Mouse (Mus musculus) embryo, embryonic 9.5 days (tissue): ENCODE data around the gene Adcy7.

Source experiments
- DNase-seq: peaks from one replicate; pipeline ENCODE4 v3.0.0-alpha.2; 2017; ENCODE audit errors: extremely low spot score

Gene Adcy7

DNA sequence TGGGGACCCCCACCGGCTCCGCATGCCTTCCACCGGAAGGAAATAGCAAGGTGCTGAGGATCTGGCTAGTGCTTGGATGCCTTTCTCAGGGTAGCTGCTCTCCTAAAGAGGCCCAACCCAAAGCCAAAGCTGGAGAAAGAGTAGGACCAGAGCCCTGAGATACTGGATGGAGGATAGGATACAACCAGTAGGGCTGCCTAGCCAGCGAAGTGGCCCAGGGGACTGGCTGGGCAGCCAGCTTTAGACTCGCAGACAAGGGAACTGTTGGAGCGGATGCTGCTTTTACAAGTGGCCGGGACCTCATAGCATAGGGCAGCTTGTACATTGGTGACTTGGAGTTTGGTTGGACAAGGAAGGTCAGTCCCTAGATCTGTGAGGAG is 838 bp downstream of the Adcy7 start:
- DNase-seq = no peak

DNA sequence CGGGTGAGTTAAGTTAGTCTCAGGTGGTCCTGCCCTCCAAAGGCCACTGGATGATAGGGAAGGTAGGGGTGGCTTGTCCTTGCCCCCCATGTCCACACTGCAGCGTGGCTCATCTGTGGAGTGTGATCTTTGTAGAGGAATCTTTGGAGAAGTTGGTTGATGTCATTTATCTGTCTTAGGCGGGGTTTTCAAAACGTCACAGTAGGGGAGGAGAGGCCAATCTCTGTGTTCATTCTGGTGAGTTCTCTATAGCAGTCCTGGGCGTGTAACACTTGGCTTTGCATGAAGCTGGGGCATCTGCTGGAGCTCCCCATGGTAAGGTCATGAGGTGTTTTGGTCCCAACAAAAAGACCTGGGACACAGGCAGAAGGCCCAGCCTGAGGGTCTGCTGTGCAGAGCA is 1.9 kb downstream of the Adcy7 start:
- no peak for DNase-seq

DNA sequence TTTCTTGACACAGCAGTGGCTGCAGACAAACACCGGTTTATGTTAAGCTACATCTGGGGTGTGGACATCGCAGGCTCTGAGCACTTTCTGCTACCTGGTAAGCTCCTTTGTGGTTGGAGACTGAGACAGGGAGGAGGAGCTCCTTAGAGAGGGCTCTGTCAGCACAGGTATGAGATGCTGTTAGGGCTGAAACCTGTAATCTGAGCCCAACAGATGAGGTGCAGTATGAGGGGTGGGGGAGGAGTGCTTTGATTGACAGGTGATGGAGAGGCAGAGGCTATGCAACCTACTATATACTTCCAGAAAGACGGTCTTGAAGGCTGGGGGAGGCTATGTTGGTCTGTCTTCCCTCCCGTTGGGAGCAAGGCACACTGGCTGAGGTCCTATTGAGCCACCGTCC is 7.0 kb downstream of the Adcy7 start:
- DNase-seq = no peak

DNA sequence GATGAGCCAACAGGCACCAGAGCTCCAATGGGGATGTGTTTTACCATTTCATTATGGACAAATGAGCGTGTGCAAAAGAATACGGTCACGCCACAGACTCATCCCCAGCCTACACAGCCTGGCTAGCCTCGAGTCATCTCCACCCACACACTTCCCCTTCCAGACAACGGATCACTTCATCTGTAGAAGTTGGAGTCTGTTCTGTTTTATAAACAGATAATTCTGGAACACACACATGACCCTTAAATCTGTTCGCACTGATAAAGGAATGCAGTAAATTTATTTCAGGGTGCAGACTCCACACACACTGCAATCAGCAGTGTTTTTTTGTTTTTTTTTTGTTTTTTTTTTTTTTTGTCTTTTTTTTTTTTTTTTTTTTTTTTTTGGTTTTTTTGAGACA is 7.5 kb downstream of the Adcy7 start:
- no peak for DNase-seq

DNA sequence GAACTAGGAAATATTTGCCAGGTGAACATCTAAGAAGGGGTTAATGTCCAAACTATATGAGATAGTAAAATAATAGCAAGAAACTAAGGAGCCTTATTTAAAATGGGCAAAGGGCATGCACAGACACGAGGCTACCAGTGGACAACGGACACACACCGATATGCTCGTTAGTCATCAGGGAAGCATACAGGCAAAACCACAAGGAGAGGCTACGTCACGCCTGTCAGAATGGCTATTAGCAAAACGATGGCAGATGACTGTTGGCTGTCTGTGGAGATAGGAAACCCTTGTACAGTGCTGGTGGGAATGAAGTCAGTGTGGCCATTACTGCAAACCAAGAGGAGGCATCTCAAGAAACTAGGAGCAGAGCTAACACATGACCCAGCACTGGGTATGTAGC is 8.7 kb downstream of the Adcy7 start:
- DNase-seq = no peak

DNA sequence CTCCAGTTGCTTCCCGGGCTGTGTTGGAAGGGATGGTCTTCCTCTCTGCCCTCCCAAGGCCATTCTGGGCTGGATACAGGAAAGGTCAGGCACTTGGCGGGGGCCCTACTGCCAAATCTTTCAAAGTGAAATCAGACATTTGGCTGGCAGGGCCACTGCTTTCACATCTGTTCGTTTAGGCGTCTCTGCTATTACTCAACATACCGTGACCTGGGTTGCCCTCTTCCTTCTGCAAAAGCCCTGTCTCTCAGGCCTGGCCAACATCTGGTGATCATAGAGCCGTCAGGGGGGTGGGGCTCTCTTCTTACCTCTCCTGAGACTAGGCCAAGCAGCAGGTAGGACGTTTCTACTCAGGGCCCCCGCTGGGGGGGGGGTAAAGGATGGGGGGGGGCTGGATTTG is 10.5 kb downstream of the Adcy7 start:
- peak; percentile 66 for DNase-seq

DNA sequence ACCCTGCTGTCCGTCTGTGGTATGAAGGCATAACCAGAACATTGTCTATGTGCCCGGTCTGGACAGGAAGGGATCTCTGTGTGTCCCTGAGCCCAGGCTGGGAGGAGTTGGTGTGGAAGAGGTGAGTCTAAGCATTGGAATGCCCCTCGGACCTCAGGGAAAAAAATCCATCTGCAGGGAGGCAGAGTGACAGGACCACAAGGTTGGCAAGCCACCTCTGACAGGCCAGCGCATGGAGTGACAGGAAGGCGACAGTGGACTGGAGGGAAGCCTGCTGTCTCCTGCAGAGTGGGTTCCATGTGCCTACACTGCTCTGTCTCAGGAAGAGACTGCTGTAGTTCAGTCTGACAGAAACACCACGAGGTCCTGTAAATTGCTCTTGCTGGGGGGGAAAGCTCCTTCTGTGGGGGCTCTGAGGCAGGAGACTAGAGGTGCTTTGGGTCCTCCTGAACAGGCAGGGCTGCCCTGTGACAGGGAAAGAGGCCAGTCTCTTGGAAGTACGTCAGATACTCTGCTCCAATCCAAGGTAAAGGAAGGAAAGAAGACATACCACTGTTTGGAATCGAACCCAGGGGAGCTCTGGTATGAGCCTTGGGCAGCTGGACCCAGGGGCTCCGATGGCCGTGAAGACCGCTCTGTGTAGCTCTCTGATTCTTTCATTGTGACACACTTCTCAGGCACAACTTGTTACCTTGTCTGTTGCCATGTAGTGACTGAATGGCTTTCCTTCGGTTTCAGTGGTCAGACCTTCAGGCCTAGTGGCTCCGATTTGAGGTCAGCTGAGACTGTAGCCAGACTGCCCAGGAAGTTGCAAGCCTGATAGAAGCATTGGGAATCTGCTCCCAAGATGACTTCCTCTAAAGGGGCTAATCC is 11.3 kb downstream of the Adcy7 start:
- DNase-seq = no peak

DNA sequence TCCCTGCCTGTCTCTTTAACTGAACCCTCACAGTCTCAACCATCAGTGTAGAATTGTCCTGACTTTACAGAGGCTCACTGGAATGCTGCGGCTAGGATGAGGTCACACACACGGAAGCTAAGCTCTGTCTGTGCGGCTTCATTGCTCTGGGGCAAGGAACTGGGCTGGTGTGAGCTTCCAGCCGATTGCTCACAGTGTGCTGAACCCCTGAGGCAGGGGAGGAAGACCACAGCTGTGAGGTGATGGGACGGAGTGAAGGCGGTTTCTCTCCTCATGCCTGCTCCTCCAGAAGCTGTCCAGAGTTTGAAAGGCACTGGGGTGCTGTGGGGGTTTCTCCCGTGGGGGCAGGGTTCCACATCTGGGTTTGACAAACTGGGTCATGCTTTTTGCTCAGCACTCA is 12.5 kb downstream of the Adcy7 start:
- DNase-seq = no peak

DNA sequence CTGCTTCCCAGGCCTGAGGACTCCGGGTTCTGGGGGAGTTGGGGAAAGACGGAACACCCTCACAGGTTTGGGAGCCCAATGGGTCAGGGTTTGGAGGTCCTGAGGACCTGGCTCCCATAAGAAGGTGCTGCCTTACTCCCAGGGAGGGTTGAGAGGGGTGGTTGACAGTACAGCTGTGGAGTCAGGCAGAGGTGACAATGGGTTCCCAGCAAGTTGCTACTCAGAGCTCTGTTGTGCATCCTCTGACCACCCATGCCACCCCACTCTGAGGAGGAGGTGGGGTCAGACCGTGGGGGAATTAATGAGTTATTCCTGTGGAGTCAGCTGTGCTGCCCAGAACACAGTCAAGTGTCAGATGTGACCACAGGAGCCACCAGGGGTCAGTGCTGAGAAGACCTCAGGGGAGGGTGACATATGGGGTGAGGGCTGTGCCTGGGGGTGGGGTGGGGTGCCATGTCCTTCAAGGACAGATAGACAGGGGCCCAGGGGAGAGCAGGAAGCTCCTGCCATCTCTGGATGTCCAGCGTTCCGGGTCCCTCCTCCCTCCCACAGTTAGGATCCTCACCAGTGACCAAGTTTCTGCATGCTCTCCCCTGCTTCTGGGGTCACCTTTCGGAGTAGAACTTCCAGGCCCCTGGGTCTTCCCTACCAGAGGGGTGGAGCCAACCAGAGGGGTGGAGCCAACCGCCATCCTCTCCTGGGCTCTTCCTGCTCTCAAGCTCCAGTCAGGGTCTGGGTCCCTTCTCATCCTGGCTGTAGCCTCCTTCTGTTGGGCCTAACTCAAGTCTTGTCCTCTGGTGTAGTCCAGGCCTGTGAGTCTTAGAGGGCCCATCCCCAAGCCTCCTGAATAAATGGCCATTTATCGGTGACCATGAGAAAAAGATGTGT is 13.5 kb downstream of the Adcy7 start:
- DNase-seq = no peak

DNA sequence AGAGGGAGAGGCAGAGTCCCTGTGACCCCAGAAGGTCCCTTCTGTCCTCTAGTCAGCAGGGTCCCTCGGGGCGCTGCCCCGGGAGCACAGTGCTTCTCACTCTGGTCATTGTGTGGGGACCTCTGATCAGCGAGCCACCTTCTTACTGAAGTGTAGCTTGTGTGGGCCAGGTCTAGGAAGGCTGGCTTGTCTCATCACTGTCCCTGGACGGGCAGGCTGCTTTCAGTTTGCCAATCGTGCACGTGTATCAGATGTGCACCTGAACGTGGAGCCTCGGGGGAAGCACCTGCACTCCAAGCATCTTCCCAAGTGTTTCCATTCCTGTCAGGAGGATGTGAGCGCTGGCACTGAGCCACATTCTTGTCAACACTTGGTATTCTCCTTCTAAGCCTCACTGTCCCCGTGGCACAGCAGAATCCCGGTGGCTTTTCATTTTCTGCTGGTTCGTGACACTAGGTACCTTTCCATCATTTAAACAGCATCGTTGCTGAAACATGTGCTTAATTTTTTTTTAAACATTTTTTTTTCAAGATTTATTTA is 14.3 kb downstream of the Adcy7 start:
- no peak for DNase-seq

DNA sequence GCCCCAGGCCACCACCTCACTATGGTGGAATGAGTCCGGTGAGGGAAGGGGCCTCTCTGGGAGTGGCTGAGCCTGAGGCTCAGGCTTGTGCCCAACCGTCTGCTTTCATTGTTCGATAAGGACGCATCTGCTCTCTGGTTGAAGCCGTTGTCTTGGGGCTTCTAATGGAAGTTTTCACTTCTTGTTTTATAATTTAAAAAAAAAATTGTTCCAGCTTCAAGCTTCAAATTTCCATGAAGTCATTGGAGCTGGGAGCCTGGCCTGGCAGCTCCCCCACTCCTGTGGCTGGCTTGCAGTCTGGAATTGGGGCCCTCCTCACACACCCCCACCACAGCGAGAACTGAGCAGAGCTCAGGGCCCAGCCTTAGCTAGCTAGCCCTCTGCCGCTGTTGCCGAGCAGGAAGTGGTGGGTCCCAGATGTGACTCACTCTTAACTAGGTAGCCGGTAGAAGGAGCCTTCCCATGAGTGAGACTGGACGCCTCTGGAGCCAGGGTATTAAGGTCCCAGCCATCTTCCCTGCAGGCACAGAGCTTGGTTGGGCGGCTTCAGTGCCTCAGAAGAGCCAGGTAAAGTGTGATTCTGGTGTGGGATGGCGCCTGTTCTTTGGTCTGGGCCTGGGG is 16.5 kb downstream of the Adcy7 start:
- no peak for DNase-seq

DNA sequence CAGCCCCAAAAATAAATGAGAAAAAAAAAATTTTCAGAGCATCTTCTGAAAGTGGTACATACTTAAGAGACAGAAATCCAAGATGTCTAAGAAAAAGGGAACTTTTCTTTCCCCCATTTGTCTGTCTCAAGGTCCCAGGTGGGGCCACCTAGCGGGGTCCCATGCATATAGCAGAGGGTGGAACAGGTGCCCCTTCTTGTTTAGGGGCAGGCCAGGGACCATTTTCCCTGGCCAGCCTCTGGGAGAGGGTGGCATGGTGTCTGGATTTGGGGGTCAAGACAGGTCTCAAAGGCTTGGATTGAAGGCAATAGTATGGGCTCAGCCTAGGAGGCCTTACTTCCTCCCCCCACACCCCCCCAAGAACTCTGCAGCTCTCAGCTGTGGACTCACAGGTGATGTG is 17.7 kb downstream of the Adcy7 start:
- DNase-seq = no peak

DNA sequence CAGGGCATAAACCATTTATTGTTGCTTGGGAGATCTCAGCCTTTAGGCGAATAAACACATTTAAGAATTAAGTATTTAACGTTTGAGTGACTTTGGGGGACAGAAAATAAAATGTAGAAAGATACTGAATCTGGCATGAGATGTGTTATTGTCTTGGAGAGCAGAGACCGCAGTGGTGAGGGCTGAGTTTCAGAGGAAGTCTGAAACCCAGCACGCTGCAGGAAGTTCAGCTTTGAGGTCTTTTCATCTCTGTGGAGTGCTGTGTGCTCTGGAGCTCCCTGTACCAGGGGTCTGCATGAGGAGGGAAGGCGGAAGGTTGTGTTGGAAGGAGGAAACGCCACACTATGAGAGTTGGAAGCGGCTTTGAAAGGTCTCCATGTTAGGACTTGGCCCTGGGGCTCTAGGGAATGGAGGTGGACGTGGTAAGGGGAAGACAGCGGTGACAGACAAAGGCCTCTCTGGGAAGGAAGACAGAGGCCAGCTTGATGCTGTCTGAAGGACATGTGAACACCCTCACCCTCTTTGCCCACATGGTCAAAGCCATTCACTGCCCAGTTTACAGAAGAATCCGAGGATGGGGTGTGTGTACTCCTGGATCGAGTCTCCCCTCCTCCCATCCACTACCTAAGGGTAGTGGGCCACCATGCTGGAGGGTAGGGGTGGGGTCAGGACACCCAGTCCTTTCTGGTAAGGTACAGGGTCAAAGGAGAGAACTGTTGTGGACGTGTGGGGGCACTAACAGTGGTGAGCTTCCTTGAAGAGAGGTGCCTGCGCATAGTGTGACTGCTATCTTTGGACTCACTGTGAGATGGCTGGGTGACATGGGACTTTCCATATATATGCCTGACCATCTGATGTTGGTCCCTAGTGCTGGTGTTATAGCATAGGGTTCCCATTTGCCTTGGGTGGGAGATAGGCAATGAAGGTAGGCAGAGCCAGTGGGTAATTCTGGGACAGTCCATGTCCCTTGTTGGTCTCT is 18.4 kb downstream of the Adcy7 start:
- no peak for DNase-seq

DNA sequence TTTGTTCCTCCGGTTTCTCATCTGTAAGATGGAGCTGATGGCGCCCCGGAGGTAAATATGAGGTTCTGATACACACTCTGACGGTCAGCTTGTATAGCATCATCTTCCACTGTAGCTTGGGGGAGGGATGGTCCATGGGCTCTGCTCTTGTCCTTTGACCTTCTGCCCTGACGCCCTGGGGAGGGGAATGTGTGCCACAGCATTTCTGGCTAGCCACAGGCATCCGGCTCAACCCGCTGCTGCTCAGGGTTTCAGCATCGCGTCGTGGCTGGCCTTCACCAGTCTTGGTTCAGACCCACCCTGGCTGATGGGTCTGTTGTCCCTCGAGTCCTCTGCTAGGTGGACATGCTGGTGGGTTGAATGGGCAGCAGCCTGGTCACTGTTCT is 19.1 kb downstream of the Adcy7 start:
- DNase-seq = no peak

DNA sequence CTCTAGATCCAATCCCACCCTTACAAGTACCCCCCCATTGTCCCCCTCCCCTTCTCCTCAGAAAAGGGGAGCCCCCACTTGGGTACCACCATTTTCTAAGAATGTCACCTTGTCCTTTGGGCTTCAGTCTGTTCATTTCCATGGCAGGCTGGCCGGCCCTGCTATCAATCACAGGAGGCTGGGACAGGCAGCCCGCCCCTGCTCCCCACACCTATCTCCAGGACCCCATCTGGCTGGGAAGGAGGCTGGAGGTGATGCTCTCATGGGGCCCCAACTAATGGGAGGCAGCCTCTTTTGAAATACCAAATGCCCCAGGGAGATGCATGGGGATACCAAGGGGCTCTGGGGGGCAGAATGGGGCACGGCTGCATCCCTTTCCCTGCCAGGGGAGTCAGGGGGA is 20.7 kb downstream of the Adcy7 start:
- DNase-seq = no peak

DNA sequence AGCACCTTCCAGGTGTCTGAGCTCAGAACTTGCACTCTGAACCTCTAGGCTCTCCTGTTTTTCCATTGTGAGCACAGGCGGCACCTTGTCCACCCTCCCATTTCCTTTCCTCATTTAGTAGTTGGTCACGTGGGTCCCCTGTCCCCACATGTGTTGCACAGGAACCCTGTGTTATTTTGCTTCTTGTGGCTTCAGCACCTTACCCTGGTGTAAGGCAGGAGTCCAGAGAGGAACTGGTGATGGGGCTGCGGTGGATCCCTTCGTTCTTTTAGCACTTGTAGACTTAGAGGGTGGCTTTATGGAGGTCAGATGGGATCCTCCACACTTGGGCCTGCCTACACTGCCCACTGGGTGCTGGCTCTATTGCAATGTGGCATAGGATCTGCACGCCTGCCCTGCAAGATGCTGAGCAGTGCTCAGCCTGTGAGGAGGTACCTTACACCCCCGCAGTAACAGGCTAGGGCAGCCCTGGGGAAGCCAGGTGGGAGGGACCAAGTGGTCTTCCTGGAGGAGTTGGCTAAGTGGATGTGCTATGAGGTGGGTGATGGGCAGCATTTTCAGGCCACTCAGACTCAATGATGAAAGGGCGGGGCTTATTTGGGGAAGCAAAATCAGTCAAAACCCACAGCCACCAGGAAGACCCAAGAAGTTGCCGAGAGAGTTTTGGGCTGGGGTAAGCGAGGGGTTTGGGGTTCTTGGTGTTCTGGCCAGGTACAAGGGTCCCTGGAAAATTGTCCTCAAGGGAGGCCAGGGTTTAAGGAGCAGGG is 21.6 kb downstream of the Adcy7 start:
- no peak for DNase-seq

DNA sequence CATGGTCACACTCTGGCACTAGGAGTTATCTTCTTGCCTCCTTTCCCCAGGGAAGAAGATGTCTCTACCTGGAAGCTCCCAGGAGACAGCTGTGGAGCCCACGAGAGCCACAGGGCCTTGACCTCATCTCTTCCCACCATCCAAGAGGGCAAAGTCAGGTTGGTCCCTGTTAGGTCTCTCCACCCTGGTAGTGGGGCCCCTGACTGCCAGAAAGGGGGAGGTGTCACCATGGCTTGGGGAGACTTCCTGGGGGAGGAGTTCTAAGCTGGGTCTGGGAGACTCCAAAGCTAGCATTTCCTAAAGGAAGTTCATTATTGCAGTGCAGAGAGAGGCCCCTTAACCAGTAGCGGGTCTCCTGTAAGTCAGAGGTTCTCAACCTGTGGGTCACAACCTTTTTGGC is 22.8 kb downstream of the Adcy7 start:
- DNase-seq = no peak

DNA sequence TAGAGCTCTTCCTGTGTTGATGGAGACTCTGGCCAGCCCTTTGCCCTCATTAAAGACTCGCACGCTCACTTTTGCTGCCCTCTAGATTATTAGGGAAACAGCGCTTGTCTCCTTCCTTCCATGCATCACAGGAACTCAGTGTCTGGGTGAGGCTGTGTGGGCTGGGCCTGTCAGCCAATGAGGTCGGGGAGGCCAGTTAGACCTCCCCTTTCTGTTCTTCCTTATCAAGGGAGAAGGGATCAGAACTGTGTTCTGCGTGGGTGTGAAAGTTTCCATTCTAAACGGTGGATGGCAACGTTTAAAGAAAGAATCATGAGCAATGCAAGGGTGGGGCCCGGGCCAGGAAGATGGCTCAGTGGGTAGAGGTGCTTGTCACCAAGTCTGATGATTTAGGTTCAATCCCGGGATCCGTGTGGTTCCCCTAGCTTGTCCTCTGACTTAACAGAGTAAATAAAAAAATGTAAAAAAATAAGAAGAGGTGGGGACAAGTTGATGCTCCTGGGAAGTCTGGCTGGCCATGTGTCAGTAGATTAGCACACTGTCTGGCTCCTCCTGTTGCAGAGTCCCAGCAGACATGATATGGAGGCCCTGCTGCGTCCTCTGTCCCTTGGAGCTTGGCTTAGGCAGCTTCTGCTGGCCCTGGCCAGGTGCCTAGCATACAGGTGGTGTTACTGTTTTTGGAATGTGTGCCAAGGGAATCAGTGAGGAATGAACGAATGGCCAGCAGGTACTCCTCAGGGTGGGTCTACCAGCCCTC is 26.0 kb downstream of the Adcy7 start:
- DNase-seq = no peak

DNA sequence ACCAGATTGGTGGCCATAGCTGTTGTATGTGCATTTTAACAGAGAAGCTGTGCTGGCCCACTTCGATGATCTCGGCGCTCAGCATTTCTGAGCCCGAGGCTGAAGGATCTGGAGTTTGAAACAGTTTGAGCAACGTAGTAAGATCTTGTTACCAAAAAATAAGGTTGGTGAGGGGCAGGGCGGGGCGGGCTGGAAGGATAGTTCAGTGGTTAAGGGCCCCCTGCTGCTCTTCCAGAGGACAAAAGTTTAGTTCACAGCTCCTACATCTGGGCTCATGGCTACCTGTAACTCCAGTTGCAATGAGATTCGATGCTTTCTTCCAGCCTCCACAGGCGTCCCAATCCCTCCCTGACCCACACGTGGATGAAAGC is 26.5 kb downstream of the Adcy7 start:
- DNase-seq = no peak
